Mouse (Mus musculus): ENCODE results near the gene Llgl2. TPM values are rescaled to one million over a fixed set of nuclear protein-coding genes. Genes with fewer than 3 reads are reported as not detected.

The Llgl2 gene
- total and polyA plus RNA-seq, 3 experiments: 3.8 to 12.3 (median 9.2) TPM

- H3K27me3 ChIP-seq (replicated peaks): no peaks in the 10 kb centered on the region
- H3K9ac ChIP-seq (ENCODE audit: insufficient read depth, low read depth): no peak overlapping the region
- no peaks in the 10 kb centered on the region for H3K79me2 ChIP-seq (replicated peaks; ENCODE audit: control insufficient read depth, extremely low read depth, insufficient read depth, poor library complexity, severe bottlenecking)
- no peak overlapping the region for H3K4me3 ChIP-seq (replicated peaks in 1 of 3; ENCODE audit: low read depth in 2 of 3, low read length in 2 of 3, poor library complexity in 1 of 3)
- DNase-seq (ENCODE audit: extremely low read depth): no peak
- H3K36me3 ChIP-seq (replicated peaks in 1 of 2; ENCODE audit: control insufficient read depth in 1 of 2, insufficient read depth in 1 of 2, low read length in 1 of 2): peaks cover 19 to 72% of the 10 kb centered on the region in 2 experiments
- no peaks in the 10 kb centered on the region for H3K9me3 ChIP-seq (replicated peaks; ENCODE audit: low read length)
- no peak overlapping the region for H3K4me2 ChIP-seq (ENCODE audit: insufficient read depth, low read depth, poor library complexity, severe bottlenecking)
- TF ChIP-seq CHD1 (IDR thresholded peaks at IDR 0.05; ENCODE audit: low read depth, low read length) (no peak), TCF12 (IDR thresholded peaks at IDR 0.05; ENCODE audit: low read depth, low read length) (no peak), MAZ (IDR thresholded peaks at IDR 0.05; ENCODE audit: low read depth, low read length) (no peak), ZKSCAN1 (IDR thresholded peaks at IDR 0.05; ENCODE audit: borderline replicate concordance, low read depth, low read length) (no peak), NELFE (IDR thresholded peaks at IDR 0.05; ENCODE audit: low read depth, low read length) (no peak), POLR2A (IDR thresholded peaks at IDR 0.05; ENCODE audit: low read depth, low read length) (no peak), ZMIZ1 (IDR thresholded peaks at IDR 0.05; ENCODE audit: low read depth, low read length) (no peak), E2F4 (IDR thresholded peaks at IDR 0.05; ENCODE audit: insufficient replicate concordance, low read depth, low read length) (no peak), ZNF384 (IDR thresholded peaks at IDR 0.05; ENCODE audit: low read depth, low read length) (no peak), BHLHE40 (IDR thresholded peaks at IDR 0.05; ENCODE audit: low read depth, low read length) (no peak), SIN3A (IDR thresholded peaks at IDR 0.05; ENCODE audit: low read length) (no peak), MAFK (IDR thresholded peaks at IDR 0.05; ENCODE audit: insufficient replicate concordance, low read length) (no peak), GABPA (IDR thresholded peaks at IDR 0.05; ENCODE audit: insufficient replicate concordance, low read depth, low read length) (no peak), KAT2A (IDR thresholded peaks at IDR 0.05; ENCODE audit: insufficient replicate concordance, low read length) (no peak), ETS1 (conservative IDR thresholded peaks at IDR 0.05; ENCODE audit: low read depth, low read length) (no peak), HCFC1 (IDR thresholded peaks at IDR 0.05; ENCODE audit: low read depth, low read length) (no peak), SMC3 (IDR thresholded peaks at IDR 0.05; ENCODE audit: low read depth, low read length) (no peak), IRF4 (IDR thresholded peaks at IDR 0.05; ENCODE audit: low read depth, low read length) (no peak)
- in situ Hi-C loops (cut with MboI; ENCODE audit: low pct_ligation_motif_present, low pct_unique_long_range_greater_than_20kb, low sequenced_read_pairs) (no loop called here), dilution Hi-C loops (cut with MboI; ENCODE audit: extremely low pct_ligation_motif_present, extremely low pct_unique_long_range_greater_than_20kb, low sequenced_read_pairs) (no loop called here)
- peaks cover 31 to 83% of the 10 kb centered on the region in 2 experiments for H3K4me1 ChIP-seq (ENCODE audit: control insufficient read depth in 1 of 2, insufficient read depth in 2 of 2)
- no peak overlapping the region for H3K27ac ChIP-seq (ENCODE audit: insufficient read depth, low read depth)
Measured at GRCm38 (mm10) chr11:115900561-115901337, 76.9 kb downstream of the Llgl2 start.
